Mouse (Mus musculus) large intestine, adult 2 months (tissue): Measurements from ENCODE around the gene Anapc13. TPM values are rescaled to one million over a fixed set of nuclear protein-coding genes. Genes with fewer than 3 reads are reported as not detected.

ENCODE experiments used
- DNase-seq: peaks from one replicate; pipeline ENCODE4 v3.0.0-alpha.2; 2012; ENCODE audit warnings: low read depth, low spot score
- WGBS: fragments of 180-500 bp; shearing (Covaris S2); methylation state at CpG from one replicate; pipeline ENCODE4 v1.1.7; 2018; 5-methylcytosine and 5-hydroxymethylcytosine counted together
- polyA plus RNA-seq: library from polyadenylated mRNA; depleted of rRNA; stranded (reverse); fragments of >200 nt; gene quantifications from 2 replicates; pipeline ENCODE4 v1.2.3, GENCODE M21; 2012; rRNA removed

Anapc13 gene
- 76.6 and 80.1 TPM in 2 replicates for polyA plus RNA-seq

DNA sequence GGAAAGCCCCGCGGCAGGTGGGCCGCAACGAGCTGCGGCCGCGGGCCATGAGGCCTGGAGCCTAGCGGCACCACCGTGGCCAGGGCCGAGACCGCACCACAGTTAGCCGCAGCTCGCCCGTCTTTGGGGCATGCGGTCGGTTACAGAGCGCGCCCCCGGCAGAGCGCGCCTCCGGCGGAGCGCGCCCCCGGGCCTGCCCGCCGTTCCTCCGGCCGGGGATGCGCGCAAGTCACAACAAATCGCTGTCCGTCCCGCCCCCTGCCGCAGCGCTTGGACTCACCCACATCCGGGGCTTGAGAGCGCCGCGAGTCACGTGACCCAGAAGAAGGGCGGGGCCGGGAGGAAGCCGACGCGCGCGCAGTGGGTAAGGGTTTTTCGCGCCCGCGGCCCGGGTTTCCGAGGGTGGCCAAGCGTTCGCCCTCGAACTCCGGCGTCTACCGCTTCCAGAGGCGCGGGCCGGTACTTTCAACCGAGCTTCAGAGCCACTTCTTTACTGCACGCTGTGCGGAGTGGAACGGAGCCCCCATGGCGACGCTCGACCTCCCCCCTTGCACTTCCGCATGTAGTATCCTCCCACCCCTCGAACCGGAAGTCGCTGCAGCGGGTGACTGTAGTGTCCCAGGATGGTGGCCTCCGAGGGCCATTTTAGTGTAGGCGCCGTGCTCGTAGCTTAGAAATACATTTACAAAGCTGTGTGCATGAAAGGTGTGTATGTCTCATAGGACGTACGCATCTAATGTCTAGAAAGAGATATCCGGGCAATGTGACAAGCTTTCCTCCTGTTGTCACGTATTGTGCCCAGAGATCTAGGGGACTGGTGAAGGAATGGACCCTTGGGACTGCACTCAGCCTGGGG lies at the start of gene Anapc13, which contains the start of gene Cep63:
Gene Anapc13 (plus strand): TSS at position 314 of the 856 bp plus-strand sequence.
Gene Cep63 (minus strand): TSS at position 552 of the 856 bp plus-strand sequence.
- under 1% methylated on average over 84 of the region's 84 CpGs for WGBS
- peak; percentile 93 for DNase-seq

GRCm38 (mm10) chr9:102577480-102577879 lies 48.6 kb upstream of the Anapc13 start:
- no peak for DNase-seq
- 11% methylated on average over 5 of the region's 5 CpGs for WGBS

DNA sequence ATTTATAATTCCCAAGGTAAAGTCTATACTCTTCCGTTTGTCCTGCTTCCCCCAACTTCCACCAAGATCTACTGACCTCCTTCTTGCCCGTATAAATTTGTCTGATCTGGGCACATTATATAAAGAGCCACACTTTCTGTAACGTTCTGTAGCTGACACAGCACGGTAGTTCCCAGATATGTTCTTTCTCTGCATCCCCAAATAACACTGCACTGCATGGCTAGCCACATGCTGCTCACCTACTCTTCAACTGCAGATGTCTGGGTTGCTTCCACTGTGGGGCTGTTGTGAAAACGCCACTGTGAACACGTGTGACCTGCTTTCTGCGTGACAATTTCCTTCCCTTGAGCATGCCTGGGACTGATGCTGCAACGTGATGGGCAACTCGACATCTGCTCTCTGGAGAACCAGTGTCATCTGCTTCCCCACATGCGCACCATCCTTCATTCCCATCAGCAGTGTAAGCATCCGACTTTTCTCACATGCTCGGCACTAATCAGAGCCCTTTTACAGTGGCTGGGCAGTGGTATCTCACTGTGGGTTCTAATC lies 44.1 kb upstream of the Anapc13 start:
- 84% methylated on average over 12 of the region's 12 CpGs for WGBS
- DNase-seq: no peak

GRCm38 (mm10) chr9:102587347-102587746 lies 38.7 kb upstream of the Anapc13 start:
- WGBS: 85% methylated on average over 5 of the region's 5 CpGs
- DNase-seq: no peak

DNA sequence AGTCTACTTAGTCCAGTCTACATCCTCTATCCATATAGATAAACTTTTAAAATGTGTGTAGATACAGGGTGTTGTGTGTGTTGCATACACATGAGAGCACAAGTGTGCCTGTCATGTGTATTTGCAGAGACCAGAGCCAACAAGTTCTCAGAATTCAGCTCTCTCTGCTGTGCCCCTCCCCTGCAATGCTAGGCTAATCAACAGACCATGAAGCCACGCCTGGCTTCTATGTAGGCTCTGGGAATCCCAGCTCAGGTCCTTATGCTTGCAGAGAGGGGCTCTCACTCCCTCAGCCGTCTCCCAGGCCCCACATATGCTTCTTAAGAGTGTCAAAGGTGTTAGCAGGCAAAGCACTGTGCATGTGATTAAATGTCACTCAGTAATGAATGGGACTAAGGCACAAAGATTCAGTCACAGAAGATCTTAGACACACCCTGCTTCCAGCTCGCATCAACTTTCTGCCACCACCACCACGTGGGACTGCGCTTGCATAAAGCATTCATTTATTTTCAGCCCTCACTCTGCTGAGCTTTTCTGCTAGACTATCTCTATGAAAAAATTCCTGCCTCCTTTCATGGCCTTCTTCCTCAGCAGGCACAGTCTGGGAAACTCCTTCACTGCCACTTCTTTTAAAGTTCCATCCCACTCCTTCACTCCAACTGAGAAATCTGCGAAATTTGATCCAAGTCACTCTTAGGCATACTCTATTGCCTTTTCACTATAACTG lies 31.3 kb upstream of the Anapc13 start:
- WGBS: 42% methylated on average over 6 of the region's 6 CpGs

GRCm38 (mm10) chr9:102595662-102596436 lies 30.2 kb upstream of the Anapc13 start:
- DNase-seq: no peak
- 31% methylated on average over 8 of the region's 8 CpGs for WGBS

More for the DNA sequence above, 31.3 kb upstream of the Anapc13 start:
- DNase-seq: no peak

GRCm38 (mm10) chr9:102601187-102601586 lies 24.9 kb upstream of the Anapc13 start:
- 31% methylated on average over 2 of the region's 2 CpGs for whole genome bisulfite sequencing
- no peak for DNase-seq

DNA sequence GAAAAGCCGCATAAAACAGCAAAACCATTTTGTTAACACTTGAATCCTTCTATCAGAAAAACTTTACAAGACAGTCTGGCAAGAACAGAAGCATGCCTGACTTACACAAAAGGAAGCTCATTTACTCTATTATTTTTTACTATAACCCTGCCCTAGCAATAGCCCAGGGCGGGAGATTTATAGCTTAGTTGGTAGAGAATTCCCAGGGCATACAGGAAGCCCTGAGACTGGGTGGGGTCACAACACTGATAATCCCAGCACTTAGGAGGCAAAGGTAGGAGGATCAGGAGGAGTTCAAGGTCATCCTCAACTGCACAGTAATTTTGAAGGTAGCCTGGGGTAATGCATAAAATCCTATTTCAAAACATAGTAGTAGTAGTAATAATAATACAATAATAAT lies 24.4 kb upstream of the Anapc13 start:
- no peak for DNase-seq
- WGBS: 34% methylated on average over 2 of the region's 2 CpGs

DNA sequence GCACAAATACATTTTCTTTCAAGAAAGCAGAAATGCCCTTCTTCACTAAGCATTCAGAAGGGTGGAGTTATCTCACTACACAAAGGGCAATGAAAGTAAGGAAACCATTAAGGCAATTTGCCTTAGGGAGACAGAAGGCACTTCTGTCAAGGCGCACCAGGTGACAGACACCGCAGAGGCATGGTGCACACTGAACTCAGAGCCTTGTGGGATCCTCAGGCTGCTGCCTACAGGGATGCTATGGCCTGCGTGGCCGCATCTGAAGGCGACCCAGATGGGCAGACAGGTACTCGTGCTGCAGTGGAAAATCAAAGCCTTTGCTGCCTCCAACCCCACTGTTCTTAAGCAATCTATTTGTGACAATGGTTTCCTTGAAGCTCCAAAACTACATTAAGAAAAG lies 20.9 kb upstream of the Anapc13 start:
- 97% methylated on average over 6 of the region's 6 CpGs for WGBS
- no peak for DNase-seq

DNA sequence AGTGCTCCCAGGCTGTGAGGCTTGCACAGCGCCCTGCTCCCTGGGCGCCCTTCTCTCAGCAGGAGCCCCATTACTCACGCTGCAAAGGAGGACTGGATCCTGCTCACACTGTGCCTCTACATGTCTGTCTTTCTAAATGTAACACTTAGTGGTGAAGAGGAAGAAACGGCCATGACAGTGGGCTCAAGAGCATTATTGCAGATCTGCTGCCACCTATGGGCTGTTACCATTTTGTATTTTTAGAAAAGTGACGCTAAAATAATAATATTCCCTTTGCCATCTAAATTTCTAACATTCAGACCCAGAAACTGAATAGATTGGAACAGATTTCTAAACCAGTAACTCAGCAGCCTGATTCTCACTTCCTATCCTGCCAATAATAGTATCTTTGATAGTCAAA lies 18.6 kb upstream of the Anapc13 start:
- DNase-seq: no peak
- WGBS: 64% methylated on average over 5 of the region's 5 CpGs

GRCm38 (mm10) chr9:102609221-102609620 lies 16.9 kb upstream of the Anapc13 start:
- 90% methylated on average over 3 of the region's 3 CpGs for WGBS
- no peak for DNase-seq

GRCm38 (mm10) chr9:102615071-102615470 lies 11.0 kb upstream of the Anapc13 start:
- 48% methylated on average over 3 of the region's 3 CpGs for WGBS

DNA sequence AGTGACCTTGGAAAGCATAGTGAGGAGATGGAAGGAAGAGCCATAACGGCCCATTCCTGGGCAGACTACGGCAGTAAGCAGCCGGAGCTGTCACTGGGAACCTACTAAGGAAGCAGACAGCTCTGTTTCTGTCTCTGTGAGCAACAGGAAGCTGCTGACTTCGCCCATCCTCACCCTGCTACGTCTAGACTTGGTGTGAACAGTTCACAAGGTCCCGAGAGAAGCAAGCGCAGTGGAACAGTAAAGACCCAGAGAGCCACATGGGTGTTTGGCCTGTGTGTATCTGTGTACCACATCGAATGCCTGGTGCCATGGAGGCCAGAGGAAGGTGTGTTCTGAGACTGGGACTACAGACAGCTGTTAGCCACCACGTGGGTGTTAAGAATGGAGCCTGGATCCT lies 9.8 kb upstream of the Anapc13 start:
- no peak for DNase-seq
- 78% methylated on average over 9 of the region's 9 CpGs for WGBS

More at GRCm38 (mm10) chr9:102615071-102615470, 11.0 kb upstream of the Anapc13 start:
- DNase-seq: no peak

GRCm38 (mm10) chr9:102621385-102621784 lies 4.7 kb upstream of the Anapc13 start:
- WGBS: 23% methylated on average over 5 of the region's 5 CpGs
- DNase-seq: no peak

DNA sequence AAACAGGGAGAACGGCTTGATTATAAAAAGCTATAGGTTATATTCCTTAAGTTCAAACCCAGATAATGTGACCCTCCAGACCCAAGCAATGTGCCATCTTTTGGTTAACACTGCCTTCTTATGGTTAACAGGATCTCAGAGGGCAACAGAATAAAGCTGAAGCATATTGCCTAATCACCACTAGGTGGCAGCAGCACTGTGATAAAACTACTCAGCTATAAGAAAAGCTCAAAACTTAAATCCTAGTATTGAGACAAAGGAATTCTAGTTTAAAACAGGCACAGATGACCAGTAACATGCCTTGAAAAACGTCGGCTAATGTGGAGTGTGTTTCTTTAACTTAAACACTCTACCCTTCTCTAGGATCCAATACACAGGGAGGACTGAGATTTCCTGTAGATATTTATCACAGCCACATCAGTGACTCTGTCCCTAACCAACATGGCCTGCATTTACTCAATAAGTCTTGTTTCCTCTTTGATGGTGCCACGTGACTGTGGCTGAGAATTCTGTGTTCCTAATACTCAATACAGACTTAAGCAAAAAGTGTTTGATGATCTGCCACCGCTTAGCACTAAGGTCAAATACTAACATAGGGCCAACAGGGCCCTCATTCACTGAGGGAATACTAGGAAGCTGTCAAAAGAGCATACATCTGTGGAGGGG lies 3.8 kb upstream of the Anapc13 start:
- 32% methylated on average over 5 of the region's 5 CpGs for WGBS
- DNase-seq: no peak

DNA sequence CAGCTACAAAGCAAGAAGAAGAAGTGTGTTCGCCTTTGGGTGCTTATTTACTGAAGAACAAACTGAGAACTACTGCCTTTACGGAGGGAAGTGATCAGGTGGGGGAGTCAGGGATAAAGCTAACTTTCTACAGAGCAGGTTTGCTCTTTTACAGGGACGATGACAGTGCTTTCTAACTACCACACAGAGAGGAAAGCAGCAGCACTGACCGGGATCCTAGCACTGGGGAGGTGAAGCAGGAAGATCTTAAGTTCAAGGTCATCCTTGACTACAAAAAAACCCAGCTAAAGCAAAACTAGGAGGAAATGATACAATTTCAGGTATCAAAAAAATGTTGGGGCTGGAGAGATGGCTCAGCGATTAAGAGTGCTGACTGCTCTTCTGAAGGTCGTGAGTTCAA lies 3.2 kb upstream of the Anapc13 start:
- 80% methylated on average over 6 of the region's 6 CpGs for WGBS
- DNase-seq: no peak

DNA sequence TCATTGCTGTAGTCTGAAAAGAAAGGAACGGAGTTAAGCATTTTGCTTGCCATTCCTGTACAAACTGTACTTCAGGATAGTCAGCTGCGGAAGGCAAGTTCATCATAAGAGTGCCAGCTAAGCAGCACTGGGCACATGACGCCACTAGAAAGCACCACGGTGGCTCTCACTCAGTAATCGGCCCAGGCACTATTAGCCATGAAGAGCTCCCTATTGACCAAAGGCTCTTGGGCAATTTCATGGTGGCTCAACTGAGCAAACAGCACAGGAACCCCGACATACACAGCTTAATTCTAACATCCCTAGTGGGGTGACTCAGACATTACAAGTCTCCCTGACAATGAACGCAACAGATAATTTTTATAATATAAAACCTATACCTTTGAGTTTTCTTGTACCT lies 2.5 kb upstream of the Anapc13 start:
- DNase-seq: no peak
- WGBS: 90% methylated on average over 7 of the region's 7 CpGs

DNA sequence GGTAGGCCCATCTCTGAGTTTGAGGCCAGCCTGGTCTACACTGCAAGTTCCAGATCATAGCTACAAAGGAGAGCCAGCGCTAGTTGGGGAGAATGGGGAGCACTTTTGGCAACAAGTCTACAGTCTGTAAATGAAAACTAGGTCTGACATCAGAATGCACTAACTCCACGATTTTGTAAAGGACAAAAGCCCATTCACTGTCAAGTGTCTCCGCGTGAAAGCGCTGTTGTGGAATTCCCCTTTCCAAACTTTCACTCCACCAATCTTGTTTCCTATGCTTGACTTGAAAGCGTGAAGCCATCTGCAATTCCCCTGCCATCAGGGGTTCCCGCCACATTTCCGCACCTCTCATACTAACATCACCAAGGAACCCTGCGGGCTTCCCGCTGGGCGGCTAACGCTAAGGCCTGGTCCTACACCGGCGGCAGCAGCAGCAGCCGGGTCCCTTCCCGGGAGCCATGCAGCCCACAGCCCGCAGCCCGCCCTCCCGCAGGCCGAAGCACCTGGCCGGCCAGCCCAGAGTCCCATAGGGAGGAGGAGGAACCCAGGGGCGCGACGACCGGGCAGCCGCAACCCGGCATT lies 604 bp upstream of the Anapc13 start:
- under 1% methylated on average over 27 of the region's 27 CpGs for WGBS
- no peak for DNase-seq

DNA sequence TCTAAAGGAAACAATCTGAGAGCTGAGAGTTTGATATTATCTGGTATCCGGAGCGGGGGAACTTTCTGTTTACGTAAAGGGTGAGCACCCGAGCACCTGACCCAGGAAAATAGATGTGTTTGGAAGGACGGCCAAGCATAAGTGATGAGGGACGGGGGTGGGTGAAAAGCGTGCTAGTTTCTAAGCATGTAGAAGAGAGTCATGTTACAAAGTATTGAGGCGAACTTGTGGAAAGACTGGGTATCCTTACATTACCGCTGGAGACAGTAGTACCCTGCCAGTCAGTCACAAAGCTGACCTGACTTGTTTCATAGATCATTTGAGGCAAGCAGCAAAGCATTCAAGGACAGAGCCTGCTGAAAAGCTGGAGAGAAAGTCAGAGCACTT lies 736 bp downstream of the Anapc13 start:
- under 1% methylated on average over 9 of the region's 9 CpGs for WGBS
- DNase-seq: no peak
